Mouse (Mus musculus) yolk sac, embryonic 10.5 days (tissue): Measurements from ENCODE around the gene Nlrp2.

ENCODE experiments used
- DNase-seq: peaks from one replicate; pipeline ENCODE4 v3.0.0-alpha.2; 2017; ENCODE audit warnings: low spot score

The Nlrp2 gene

GRCm38 (mm10) chr7:5350935-5351334 lies at the start of gene Nlrp2:
TSS of gene Nlrp2 (minus strand) at chr7:5351035.
- DNase-seq = no peak

GRCm38 (mm10) chr7:5366724-5367123 lies 15.9 kb upstream of the Nlrp2 start:
- DNase-seq = no peak

GRCm38 (mm10) chr7:5363599-5363998 lies 12.8 kb upstream of the Nlrp2 start:
- DNase-seq = no peak

- no peak for DNase-seq
These were observed 598 bp downstream of the Nlrp2 start, which contains the start of gene Gm5065 for GRCm38 (mm10) chr7:5350237-5350636. TSS of gene Gm5065 (plus strand) at chr7:5350537.

GRCm38 (mm10) chr7:5327511-5327910 lies 23.3 kb downstream of the Nlrp2 start:
- DNase-seq = no peak

- no peak for DNase-seq
These were observed 62.6 kb downstream of the Nlrp2 start for GRCm38 (mm10) chr7:5288281-5288680.

- DNase-seq = no peak
These were observed 87.8 kb downstream of the Nlrp2 start for GRCm38 (mm10) chr7:5263051-5263450.
